Mouse (Mus musculus): ENCODE results near the gene Pla2g10. TPM values are rescaled to one million over a fixed set of nuclear protein-coding genes. Genes with fewer than 3 reads are reported as not detected.

Pla2g10 gene
- total RNA-seq, 1 experiment from 2014 or later: not detected

Other genes with a start within 250 kb of the Pla2g10 start
- 36.5 and 47.5 TPM in 2 replicates for gene Parn, start 62.8 kb downstream of the Pla2g10 start, total RNA-seq (2021)
- gene Bfar, start 59.1 kb downstream of the Pla2g10 start, total RNA-seq (2021): 52.8 and 60.4 TPM in 2 replicates
- gene 3110001I22Rik, start 59.1 kb downstream of the Pla2g10 start, total RNA-seq (2021): 5.6 and 7.8 TPM in 2 replicates
- gene Rrn3, start 49.7 kb upstream of the Pla2g10 start, total RNA-seq (2021): 48.6 and 50.0 TPM in 2 replicates
- 49.6 TPM in 2 replicates for gene Ntan1, start 87.9 kb upstream of the Pla2g10 start, total RNA-seq (2021)
- 84.2 and 86.3 TPM in 2 replicates for gene Pdxdc1, start 172.1 kb upstream of the Pla2g10 start, total RNA-seq (2021)
- gene Mpv17l, start 172.2 kb upstream of the Pla2g10 start, total RNA-seq (2021): 6.8 and 13.1 TPM in 2 replicates

All from adrenal gland, postnatal 25 days (tissue).